Mouse (Mus musculus) cerebellum, adult 8-10 months (tissue): ENCODE measurements around the gene Aknad1.

Experiments used
- DNase-seq: peaks from one replicate; pipeline ENCODE4 v3.0.0; 2022

The Aknad1 gene

GRCm38 (mm10) chr3:108739045-108739708 is at the start of gene Aknad1:
Gene Aknad1, plus strand, starts transcription at chr3:108739658.
- DNase-seq, result no peak

GRCm38 (mm10) chr3:108689979-108690378 is 49.5 kb upstream of the Aknad1 start:
- DNase-seq, result no peak

- DNase-seq, result no peak
Observed at GRCm38 (mm10) chr3:108694321-108694720, 45.1 kb upstream of the Aknad1 start.

GRCm38 (mm10) chr3:108698662-108699061 is 40.8 kb upstream of the Aknad1 start:
- DNase-seq, result no peak

GRCm38 (mm10) chr3:108699786-108700185 is 39.7 kb upstream of the Aknad1 start:
- DNase-seq, result no peak

- DNase-seq, result no peak
Observed at GRCm38 (mm10) chr3:108701256-108701655, 38.2 kb upstream of the Aknad1 start.

- DNase-seq, result no peak
Observed at GRCm38 (mm10) chr3:108702789-108703188, 36.7 kb upstream of the Aknad1 start.

GRCm38 (mm10) chr3:108711296-108711695 is 28.2 kb upstream of the Aknad1 start:
- DNase-seq, result no peak

GRCm38 (mm10) chr3:108713065-108713675 is 26.3 kb upstream of the Aknad1 start:
- no peak for DNase-seq

- no peak for DNase-seq
Observed at GRCm38 (mm10) chr3:108714837-108715236, 24.6 kb upstream of the Aknad1 start.

GRCm38 (mm10) chr3:108717896-108718502 is 21.5 kb upstream of the Aknad1 start:
- no peak for DNase-seq

GRCm38 (mm10) chr3:108719357-108719756 is 20.1 kb upstream of the Aknad1 start:
- DNase-seq, result no peak

GRCm38 (mm10) chr3:108719761-108720160 is 19.7 kb upstream of the Aknad1 start:
- DNase-seq, result no peak

- DNase-seq, result peak; percentile 14
Observed at GRCm38 (mm10) chr3:108721076-108721991, 18.1 kb upstream of the Aknad1 start.

- DNase-seq, result peak; percentile 89
Observed at GRCm38 (mm10) chr3:108722036-108722872, 17.2 kb upstream of the Aknad1 start, which contains the start of gene Gpsm2. Gene Gpsm2, minus strand, starts transcription at chr3:108722309.

- no peak for DNase-seq
Observed at GRCm38 (mm10) chr3:108726413-108726812, 13.0 kb upstream of the Aknad1 start.

GRCm38 (mm10) chr3:108727344-108727743 is 12.1 kb upstream of the Aknad1 start:
- no peak for DNase-seq

GRCm38 (mm10) chr3:108727776-108728175 is 11.7 kb upstream of the Aknad1 start:
- no peak for DNase-seq

GRCm38 (mm10) chr3:108730316-108730715 is 9.1 kb upstream of the Aknad1 start:
- no peak for DNase-seq

GRCm38 (mm10) chr3:108737761-108738160 is 1.7 kb upstream of the Aknad1 start:
- DNase-seq, result no peak

- DNase-seq, result no peak
Observed at GRCm38 (mm10) chr3:108744060-108744459, 4.6 kb downstream of the Aknad1 start.

- DNase-seq, result no peak
Observed at GRCm38 (mm10) chr3:108751061-108751460, 11.6 kb downstream of the Aknad1 start.
